Mouse (Mus musculus): ENCODE results near the gene Lmf1. TPM values are rescaled to one million over a fixed set of nuclear protein-coding genes. Genes with fewer than 3 reads are reported as not detected.

Gene Lmf1
- 33.0 and 34.7 TPM in 2 replicates for polyA plus RNA-seq (2015; fragmentation: Nextera tagmentation; extraction: Ambion mirVana)

DNA sequence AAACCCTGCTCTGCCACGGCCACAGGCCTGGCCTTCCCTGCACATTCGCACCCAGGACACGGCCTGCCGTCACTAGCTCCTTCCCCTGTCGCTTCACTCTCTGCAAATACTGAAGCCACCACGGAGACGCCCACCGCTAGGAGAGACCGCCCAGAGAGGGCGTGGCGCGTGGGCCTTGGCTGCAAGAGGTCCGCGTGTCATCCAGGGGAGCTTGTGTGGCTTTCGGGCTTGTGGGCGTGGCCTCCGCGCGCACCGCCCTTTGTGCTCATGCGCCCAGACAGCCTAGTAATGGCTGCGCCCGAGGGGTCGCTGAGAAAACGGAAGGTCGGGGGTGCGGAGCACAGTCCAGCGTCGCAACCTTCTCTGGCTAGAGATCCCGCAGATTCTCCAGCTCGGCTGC is at the start of gene Lmf1:
Gene Lmf1, plus strand, starts transcription at position 166 of the 400 bp plus-strand sequence.
- Histone ChIP-seq H3K4me1 (replicated peaks) (peaks cover 42% of the 10 kb centered on the region), H3K9ac (peak within 1 kb of the TSS; percentile 78), H3K4me2 (peak within 1 kb of the TSS; percentile 86), H3K27ac (peak within 1 kb of the TSS; percentile 83), H3K27me3 (no peaks in the 10 kb centered on the region), H3K4me3 (peak within 1 kb of the TSS; percentile 71), H3K9me3 (replicated peaks) (no peaks in the 10 kb centered on the region), H3K36me3 (no peaks in the 10 kb centered on the region)
- peak; percentile 95 for ATAC-seq (replicated peaks; ENCODE audit: insufficient number of reproducible peaks, insufficient read depth, low FRiP score, low read depth)
- WGBS: under 1% methylated on average over 31 of the region's 31 CpGs

DNA sequence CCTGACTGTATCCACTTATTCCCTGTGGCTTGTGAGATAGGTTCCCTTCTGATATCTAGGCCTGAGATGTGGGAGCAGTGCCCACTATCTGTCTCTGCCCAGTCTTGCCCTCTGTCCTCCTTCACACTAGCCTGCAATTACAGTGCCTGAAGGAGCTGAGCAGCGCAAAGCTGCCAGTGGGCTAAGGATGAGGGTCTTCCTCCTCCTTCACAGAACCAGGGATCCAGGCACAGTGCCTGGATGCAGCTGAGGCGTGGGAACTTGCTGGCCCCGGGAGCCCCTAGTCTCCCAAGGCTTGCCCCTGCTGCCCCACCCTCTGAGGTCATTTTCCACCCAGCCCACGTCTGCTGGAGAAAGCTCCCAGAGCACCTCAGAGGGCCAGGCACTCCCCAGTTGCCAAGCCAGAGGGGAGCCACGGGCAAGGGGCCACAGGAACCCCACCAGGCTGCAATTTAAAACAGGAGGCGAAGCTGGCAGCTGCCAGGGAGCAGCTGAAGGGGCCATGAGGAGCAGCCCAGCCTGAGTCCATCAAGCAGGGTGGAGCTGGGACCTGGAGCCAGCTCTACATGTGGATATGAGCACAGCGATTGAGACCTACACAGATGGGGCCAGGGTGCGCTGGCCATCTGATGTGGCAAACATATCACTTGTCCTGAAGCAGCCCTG is 48.4 kb upstream of the Lmf1 start:
- no peak overlapping the region for H3K4me3 ChIP-seq
- no peak overlapping the region for H3K9ac ChIP-seq
- H3K4me2 ChIP-seq: no peak overlapping the region
- no peaks in the 10 kb centered on the region for H3K36me3 ChIP-seq
- ATAC-seq (replicated peaks; ENCODE audit: insufficient number of reproducible peaks, insufficient read depth, low FRiP score, low read depth): no peak
- peaks cover 5% of the 10 kb centered on the region; the same call in 1 of the 2 replicates for H3K27me3 ChIP-seq
- 56% methylated on average over 8 of the region's 8 CpGs for WGBS
- peaks cover 3% of the 10 kb centered on the region for H3K4me1 ChIP-seq (replicated peaks)
- H3K27ac ChIP-seq: no peak overlapping the region
- H3K9me3 ChIP-seq (replicated peaks): no peaks in the 10 kb centered on the region

DNA sequence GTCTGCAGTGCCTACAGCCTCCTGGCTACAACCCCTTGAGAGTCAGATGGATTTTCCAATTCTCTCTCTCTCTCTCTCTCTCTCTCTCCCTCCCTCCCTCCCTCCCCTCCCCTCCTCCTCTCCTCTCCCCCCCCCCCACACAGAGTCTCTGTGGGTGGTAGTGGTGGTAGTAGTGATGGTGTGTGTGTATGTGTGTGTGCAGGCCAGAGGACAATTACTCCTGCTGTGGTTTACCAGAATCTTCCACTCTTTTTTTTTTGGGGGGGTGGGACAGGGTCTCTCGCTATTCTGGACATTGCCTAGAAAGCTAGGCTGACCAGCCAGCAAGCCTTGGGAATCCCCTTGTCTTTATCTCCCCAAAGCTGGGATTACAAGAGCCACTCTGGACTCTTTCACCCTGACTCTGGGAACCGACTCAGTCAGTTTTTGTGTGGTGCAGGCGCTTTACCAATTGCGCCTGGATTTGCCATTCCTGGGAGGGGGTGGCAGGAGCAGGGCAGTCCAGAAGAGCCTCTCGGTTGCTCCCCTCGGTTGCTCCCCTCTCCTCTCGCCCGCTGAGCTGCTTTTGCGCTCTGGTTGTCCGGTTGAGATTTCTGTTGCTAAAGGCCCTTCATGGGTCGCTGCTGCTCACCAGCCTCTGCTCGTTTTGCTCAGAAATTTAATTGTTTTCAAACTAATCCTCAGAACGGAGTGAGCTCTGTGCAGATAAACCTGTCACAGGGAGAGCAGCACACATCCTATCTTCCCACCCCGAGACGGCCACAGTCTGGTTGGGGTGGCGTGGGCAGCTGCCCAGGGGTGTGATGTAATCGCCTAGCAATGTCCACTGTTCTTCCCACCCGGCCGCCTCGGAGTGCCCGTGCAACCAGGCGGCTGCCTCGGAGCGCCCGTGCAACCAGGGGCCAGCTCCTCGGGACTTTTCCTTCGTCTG is 39.7 kb upstream of the Lmf1 start:
- no peaks in the 10 kb centered on the region for H3K9me3 ChIP-seq (replicated peaks)
- peak overlapping the region; percentile 24 for H3K4me3 ChIP-seq
- peak; percentile 81 for ATAC-seq (replicated peaks; ENCODE audit: insufficient number of reproducible peaks, insufficient read depth, low FRiP score, low read depth)
- no peak overlapping the region for H3K9ac ChIP-seq
- no peaks in the 10 kb centered on the region for H3K36me3 ChIP-seq
- peaks cover 10% of the 10 kb centered on the region for H3K4me1 ChIP-seq (replicated peaks)
- WGBS: 23% methylated on average over 27 of the region's 27 CpGs
- H3K4me2 ChIP-seq: peak overlapping the region; percentile 58
- H3K27me3 ChIP-seq: 0 out of 2 replicates have a peak, but pooled peaks cover 4% of the 10 kb centered on the region
- H3K27ac ChIP-seq: peak overlapping the region; percentile 52

DNA sequence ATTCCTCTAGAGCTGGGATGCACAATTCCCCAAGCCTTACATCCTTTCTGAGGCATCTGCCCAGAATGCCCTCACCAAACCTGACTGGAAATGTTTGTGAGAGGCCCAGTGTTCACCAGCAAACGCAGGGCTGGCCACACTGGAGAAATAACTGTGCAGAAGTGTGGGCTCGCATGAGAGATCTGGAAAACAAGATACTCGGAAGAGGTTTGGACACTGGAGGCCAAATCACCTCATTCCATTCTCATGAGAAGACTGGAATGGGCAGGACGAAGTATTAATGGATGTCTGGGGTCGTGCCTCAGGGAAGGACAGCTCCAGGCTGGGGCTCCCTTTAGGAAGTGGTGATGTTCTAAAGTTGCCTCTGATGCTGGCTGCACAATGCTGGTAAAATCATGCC is 38.2 kb upstream of the Lmf1 start:
- ATAC-seq (replicated peaks; ENCODE audit: insufficient number of reproducible peaks, insufficient read depth, low FRiP score, low read depth): no peak
- Histone ChIP-seq H3K4me2 (no peak overlapping the region), H3K9ac (no peak overlapping the region), H3K4me1 (replicated peaks) (peaks cover 10% of the 10 kb centered on the region), H3K4me3 (no peak overlapping the region), H3K27me3 (0 out of 2 replicates have a peak, but pooled peaks cover 4% of the 10 kb centered on the region), H3K9me3 (replicated peaks) (no peaks in the 10 kb centered on the region), H3K36me3 (no peaks in the 10 kb centered on the region), H3K27ac (no peak overlapping the region)
- WGBS: 67% methylated on average over 5 of the region's 5 CpGs

DNA sequence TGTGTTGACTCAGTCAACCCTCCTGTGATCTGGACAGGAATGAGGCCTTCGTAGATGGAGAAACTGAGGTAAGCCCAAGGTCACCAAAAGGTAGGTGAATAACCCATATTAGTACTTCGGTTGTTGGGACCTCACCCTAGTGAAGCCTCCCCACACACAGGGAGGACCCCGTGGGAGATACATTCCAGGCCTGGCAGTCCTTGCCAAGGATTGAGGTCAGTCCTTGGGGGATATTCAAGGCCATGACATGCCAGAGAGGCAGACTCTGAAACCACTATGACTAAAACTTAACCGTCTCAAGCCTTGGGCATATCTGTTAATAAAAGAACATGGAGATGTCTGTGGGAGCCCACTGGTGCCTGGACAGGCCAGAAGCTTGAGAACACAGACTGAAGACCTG is 37.1 kb upstream of the Lmf1 start:
- no peaks in the 10 kb centered on the region for H3K36me3 ChIP-seq
- no peak overlapping the region for H3K27ac ChIP-seq
- no peaks in the 10 kb centered on the region for H3K9me3 ChIP-seq (replicated peaks)
- H3K27me3 ChIP-seq: 0 out of 2 replicates have a peak, but pooled peaks cover 4% of the 10 kb centered on the region
- H3K4me3 ChIP-seq: no peak overlapping the region
- H3K9ac ChIP-seq: no peak overlapping the region
- WGBS: 75% methylated on average over 4 of the region's 4 CpGs
- no peak overlapping the region for H3K4me2 ChIP-seq
- ATAC-seq (replicated peaks; ENCODE audit: insufficient number of reproducible peaks, insufficient read depth, low FRiP score, low read depth): no peak
- H3K4me1 ChIP-seq (replicated peaks): peaks cover 10% of the 10 kb centered on the region

DNA sequence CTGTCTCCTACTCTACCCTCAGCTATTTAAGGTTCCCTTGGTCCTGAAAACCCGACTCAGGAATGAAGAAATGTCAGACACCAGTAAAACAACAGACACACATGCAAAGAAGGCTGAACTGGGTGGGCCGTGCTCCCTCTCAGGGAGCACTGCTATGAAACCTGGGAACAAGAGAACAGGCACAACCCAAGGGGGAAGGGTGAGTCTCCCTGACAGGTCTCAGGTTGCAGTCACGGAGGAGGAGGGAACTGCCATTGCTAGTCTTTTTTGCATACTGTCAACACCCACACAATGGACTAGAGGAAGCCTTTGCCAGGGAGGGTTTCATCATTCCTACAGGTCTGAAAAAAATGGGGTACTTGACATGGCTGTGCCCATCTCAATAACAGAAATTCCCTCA is 31.9 kb upstream of the Lmf1 start:
- H3K4me3 ChIP-seq: no peak overlapping the region
- H3K4me1 ChIP-seq (replicated peaks): no peaks in the 10 kb centered on the region
- 38% methylated on average over 3 of the region's 3 CpGs for WGBS
- no peak for ATAC-seq (replicated peaks; ENCODE audit: insufficient number of reproducible peaks, insufficient read depth, low FRiP score, low read depth)
- H3K27me3 ChIP-seq: 0 out of 2 replicates have a peak, but pooled peaks cover 6% of the 10 kb centered on the region
- no peaks in the 10 kb centered on the region for H3K36me3 ChIP-seq
- H3K9ac ChIP-seq: no peak overlapping the region
- H3K4me2 ChIP-seq: no peak overlapping the region
- no peak overlapping the region for H3K27ac ChIP-seq
- H3K9me3 ChIP-seq (replicated peaks): no peaks in the 10 kb centered on the region

DNA sequence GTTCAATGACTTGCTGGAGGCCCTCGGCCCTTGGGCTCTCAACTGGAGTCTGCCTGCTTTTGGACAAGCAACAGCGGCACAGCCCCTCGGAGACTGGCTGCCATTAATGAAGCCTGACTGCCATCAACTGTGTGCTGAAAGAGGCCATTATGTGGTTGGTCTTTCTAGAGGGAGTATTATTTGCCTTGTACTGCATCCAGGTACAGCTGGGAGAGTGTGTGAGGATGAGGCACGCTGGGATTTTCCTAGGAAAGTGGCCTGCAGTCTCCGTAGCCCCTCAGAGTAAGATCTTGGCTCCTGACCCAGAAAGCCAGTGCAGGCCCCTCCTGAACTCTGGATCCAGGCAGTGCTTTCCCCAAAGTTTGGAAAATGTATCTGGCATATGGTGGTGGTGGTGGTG is 28.9 kb upstream of the Lmf1 start:
- WGBS: 82% methylated on average over 5 of the region's 5 CpGs
- Histone ChIP-seq H3K36me3 (no peaks in the 10 kb centered on the region), H3K9ac (no peak overlapping the region), H3K9me3 (replicated peaks) (no peaks in the 10 kb centered on the region), H3K4me1 (replicated peaks) (peaks cover under 1% of the 10 kb centered on the region), H3K27me3 (0 out of 2 replicates have a peak, but pooled peaks cover 9% of the 10 kb centered on the region), H3K4me3 (no peak overlapping the region), H3K4me2 (no peak overlapping the region), H3K27ac (no peak overlapping the region)
- ATAC-seq (replicated peaks; ENCODE audit: insufficient number of reproducible peaks, insufficient read depth, low FRiP score, low read depth): no peak

DNA sequence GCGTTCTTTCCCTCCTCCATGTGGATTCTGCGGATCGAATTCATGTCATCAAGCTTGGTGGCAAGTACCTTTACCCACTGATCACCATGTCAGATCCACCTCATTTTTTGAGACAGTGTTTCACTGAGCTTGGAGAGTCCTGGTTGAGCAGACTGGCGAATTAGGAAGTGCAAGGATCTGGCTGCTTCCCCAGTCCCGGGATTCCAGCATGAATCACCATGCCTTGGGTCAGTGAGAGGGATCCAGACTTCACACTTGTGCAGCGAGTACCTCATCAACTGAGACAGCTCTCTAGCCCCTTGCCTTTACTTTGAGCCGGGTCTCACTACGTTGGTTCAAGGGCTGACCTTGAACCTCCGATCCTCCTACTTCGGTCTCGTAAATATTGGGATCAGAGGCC is 27.6 kb upstream of the Lmf1 start:
- WGBS: 81% methylated on average over 11 of the region's 11 CpGs
- H3K27ac ChIP-seq: no peak overlapping the region
- ATAC-seq (replicated peaks; ENCODE audit: insufficient number of reproducible peaks, insufficient read depth, low FRiP score, low read depth): no peak

DNA sequence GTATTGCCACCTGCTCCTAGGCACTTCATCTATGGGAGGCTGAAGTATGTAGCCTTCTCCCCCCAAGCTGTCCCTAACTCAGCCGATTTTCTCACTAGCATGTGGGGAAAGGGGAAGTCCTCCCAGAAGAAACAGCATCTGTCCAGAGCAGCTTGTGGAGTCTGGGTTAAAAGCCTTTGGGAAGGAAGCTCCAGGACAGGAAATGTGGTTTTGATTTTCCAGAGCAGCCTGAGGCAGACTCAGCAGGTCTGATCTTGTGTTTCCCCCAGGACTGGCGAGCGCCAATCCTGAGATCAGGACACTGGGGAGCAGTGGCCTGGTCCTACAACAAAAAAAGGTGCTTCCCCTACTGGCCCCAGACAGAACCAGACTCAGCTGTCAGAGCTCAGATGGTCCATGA is 23.7 kb upstream of the Lmf1 start:
- ATAC-seq (replicated peaks; ENCODE audit: insufficient number of reproducible peaks, insufficient read depth, low FRiP score, low read depth): 0 out of 2 replicates have a peak, but pooled peaks have one; percentile 39
- Histone ChIP-seq H3K36me3 (no peaks in the 10 kb centered on the region), H3K4me1 (replicated peaks) (peaks cover 22% of the 10 kb centered on the region), H3K9me3 (replicated peaks) (no peaks in the 10 kb centered on the region), H3K4me3 (no peak overlapping the region), H3K27me3 (peaks cover 18% of the 10 kb centered on the region), H3K9ac (0 out of 2 replicates have a peak overlapping the region, but pooled peaks have one; percentile 25), H3K27ac (no peak overlapping the region; the same call in 1 of the 2 replicates), H3K4me2 (no peak overlapping the region)
- 44% methylated on average over 3 of the region's 3 CpGs for WGBS

More for the DNA sequence above, 27.6 kb upstream of the Lmf1 start:
- Histone ChIP-seq H3K4me2 (no peak overlapping the region), H3K4me1 (replicated peaks) (peaks cover 14% of the 10 kb centered on the region), H3K9me3 (replicated peaks) (no peaks in the 10 kb centered on the region), H3K27me3 (0 out of 2 replicates have a peak, but pooled peaks cover 9% of the 10 kb centered on the region), H3K9ac (no peak overlapping the region), H3K36me3 (no peaks in the 10 kb centered on the region), H3K4me3 (no peak overlapping the region)

DNA sequence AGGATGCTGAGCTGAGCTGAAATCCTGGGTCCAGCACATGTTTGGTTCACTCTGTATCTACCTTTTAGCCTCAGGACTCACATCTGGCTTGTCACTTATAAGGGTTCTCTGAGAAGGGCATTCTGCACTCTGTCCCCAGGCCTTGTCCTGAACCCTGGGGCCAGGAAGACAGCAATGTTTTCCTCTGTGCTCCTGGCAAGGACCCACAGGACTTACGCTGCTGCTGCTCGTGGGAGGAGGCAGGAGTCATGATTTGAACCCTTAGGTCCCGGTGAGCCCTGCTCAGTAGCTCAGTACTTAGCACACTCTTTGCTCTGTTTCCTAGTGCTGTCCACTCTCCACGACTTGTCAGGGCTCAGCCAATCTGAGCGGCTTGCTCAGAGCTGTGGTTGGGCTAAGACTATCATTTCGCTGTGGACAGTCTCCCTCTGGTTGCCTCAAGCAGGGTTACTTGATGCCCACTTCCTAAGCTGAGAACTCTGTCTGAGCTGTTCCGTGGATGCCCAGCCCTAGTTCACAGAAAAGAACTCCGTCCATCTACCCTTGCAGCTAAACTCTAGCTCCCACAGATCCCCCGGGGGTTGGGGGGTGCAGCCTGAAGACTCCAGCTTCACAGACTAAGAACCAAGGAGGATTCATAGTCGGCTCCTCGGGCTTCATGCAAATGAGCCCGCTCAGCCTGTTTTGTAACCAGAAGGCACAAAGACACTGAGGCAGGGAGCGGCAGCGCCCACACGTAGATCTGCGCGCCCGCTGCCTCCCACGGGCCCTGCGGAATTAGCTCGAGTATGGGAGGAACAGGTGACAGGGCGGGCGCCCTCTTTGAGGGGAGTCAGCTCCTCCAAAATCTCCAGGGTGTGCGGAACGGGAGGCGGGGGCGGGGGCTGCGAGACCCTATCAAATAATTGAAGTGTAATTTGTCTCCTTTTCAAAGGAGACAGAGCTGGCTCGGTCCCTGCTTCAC is 22.9 kb upstream of the Lmf1 start:
- Histone ChIP-seq H3K4me1 (replicated peaks) (peaks cover 28% of the 10 kb centered on the region), H3K27ac (no peak overlapping the region), H3K9ac (peak overlapping the region; percentile 33; the same call in 1 of the 2 replicates), H3K36me3 (no peaks in the 10 kb centered on the region), H3K4me3 (peak overlapping the region; percentile 38), H3K9me3 (replicated peaks) (no peaks in the 10 kb centered on the region), H3K27me3 (peaks cover 18% of the 10 kb centered on the region), H3K4me2 (peak overlapping the region; percentile 61)
- ATAC-seq (replicated peaks; ENCODE audit: insufficient number of reproducible peaks, insufficient read depth, low FRiP score, low read depth): 0 out of 2 replicates have a peak, but pooled peaks have one; percentile 31
- WGBS: 12% methylated on average over 29 of the region's 29 CpGs

Measured in heart, embryonic 15.5 days (tissue).